Mouse (Mus musculus) 3134 (cell line): Measurements from ENCODE around the gene Igsf8.

Source experiments
- DNase-seq: peaks from one replicate; pipeline ENCODE4 v3.0.0-alpha.2; 2011; ENCODE audit warnings: low spot score; ENCODE audit not compliant: insufficient read length; ENCODE audit errors: extremely low read depth

Gene Igsf8

DNA sequence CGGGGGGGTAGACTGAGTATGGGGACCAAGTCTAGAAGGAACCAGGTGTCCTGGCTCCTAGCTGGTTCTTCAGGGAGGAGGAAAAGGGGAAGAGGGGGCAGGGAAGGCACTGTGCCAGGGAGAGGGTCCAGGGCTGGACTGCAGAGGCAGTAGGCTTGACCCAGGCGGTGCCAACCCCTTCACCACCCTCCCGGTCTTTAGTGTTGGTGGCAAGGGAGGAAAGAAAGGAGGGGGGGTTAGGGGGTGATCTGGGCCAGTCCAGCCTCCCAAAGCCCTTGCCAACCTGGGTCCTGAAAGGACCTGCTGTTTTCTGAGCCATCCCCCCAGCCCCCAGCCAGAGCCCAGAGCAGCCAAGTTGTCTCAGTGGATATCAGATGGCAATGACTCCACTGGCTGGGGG is 81.3 kb downstream of the Igsf8 start:
- no peak for DNase-seq

DNA sequence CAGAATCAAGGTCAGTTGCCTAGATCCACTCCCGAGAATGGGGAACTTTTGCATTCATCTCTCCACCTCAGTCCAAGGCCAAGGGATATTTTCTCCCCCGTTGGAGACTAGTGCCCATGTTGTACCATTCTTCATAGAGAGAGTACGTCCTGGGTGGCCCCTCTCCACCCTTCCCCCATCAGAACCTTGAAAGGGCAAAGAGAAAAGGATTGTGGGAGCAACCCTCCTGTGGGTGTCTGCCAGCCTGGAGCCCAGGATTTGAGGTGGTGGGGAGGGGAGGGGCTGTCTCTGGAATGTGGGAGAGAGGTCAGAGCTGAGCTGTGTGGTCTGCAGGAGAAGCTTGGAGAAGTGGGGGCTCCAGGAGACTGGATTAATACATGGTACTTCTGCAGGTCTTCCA is 82.5 kb downstream of the Igsf8 start:
- no peak for DNase-seq

DNA sequence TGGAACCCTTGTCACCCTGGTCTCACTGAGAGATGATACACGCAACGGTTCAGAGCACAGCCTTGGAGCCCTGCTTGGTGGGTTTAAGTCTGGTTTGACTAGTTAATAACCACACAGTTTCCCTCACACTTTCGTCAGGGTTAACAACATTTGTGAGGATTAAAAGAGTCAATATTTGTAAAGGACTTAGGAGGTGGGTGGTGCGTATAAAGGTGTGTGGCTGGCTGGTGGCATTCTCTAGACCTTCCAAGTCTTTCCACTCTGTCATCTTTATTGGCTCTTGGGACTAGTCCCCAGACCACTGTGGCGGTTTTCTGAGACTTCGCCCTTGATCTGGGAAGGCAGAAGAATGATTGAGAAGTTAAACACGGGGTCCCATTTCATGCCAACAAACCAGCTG is 83.4 kb downstream of the Igsf8 start:
- no peak for DNase-seq

GRCm38 (mm10) chr1:172346707-172347106 is 85.3 kb downstream of the Igsf8 start:
- DNase-seq = no peak

DNA sequence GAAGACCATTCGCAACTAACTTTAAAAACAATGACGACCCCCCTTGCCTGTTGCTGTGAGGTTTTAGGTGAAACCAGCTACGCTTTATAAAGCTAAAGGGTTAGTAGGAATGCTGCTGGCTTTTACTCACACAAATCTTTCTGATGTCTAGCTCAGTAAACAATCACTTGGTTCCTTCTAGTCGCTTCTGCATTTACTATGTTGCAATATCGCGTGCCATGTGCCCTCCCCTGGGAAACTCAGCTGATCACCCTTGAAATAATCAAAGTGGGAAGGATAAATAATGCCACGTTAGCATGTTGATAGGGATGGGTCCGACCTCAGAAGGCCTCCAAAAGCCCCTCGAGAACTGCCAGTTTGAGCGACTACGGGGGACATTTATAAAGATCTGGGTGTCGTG is 85.9 kb downstream of the Igsf8 start:
- no peak for DNase-seq

DNA sequence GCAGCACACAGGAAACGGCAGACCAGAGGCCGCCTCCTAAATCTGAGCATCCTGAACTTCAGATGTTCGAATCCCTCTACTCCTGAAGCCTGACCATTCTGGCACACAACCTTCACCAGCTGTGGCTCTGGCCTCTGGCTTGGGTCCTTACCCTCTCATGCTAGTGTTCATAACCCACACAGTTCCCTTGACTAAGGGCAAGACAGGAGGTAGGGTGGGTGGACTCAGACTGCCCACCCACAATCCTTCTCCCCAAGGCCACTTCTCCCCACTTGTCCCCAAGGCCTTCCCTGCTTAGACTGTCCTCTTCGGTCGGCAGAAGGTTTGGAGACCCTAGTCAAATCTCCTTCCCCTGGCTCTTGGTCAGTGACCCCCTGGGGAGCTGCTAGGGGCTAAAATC is 88.1 kb downstream of the Igsf8 start:
- DNase-seq = no peak

DNA sequence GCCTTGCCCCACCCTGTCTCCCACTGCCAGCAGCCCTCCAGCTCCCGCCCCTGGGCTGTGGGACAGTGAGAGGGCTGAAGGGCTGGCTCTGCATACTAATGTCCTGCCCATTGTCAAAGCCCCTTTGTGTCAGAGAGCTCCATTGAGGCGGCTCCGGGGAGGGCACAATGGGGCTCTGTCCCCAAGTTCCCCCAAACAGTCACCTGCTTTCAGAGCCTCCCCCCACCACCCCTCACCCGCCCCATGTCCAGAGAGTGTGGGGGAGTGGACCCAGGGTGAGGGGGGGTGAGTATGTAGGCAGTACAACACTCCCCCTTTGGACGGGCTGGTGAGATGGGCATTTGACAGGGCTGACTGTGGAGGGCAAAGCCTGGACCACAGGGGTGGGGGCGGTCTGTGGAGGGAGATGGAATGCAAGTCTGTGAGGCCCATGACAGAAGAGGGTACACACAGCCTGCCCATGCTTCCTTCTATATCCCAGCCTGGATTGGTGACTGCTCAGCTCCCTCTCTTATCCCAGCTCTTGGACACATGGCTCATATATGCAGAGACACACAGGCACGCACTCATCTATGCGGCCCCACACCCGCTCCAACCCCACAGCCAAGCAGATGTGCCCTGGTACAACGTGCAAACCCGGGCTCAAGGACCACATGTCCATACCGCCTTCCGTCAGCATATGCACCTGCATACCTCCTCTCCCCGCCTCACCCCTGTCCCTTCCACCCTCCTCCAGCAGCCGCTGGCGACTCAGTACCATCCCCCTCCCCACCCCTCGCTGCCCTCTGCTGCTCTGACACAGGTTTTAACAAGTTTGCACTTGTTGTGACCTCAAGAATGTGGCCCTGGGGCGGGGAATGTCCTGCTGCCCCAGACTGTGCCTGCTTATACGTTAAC is 88.7 kb downstream of the Igsf8 start:
- DNase-seq = peak; percentile 13

DNA sequence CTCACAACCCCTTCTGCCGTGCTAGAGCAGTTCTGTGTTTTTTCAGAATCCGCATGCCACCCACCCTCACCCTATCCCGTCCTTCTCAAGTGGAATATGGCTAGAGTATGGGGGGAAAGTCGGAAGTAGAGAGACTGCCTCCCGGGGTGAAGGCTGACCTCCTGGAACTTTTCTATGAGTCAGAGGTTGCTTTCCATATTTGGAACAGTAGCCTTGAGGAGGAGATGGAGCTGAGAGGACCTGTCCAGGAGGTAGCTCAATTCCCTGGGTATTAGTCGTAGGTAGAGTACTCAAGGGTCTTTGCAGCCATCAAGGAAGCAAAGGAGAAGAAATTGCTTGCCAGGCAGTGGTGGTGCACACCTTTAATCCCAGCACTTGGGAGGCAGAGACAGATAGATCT is 90.6 kb downstream of the Igsf8 start:
- DNase-seq = no peak

DNA sequence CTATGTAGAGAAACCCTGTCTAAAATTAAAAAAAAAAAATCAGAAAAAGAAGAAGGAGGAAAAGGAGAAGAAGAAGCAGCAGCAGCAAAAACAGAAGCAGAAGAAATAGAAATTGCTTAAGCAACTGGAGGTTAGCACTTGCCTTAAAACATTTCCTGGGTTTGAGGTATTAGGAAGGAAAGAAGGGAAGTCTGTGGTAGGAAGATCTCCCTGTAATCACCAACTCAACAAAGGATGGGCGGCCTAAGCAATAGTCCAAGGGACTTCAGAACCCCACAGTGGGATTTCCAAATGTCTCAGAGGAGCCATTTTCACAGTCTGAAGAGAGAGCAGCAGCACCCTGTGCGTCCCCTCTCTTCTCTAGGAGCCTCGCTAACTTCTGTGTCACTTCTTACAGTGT is 91.0 kb downstream of the Igsf8 start:
- DNase-seq = no peak

DNA sequence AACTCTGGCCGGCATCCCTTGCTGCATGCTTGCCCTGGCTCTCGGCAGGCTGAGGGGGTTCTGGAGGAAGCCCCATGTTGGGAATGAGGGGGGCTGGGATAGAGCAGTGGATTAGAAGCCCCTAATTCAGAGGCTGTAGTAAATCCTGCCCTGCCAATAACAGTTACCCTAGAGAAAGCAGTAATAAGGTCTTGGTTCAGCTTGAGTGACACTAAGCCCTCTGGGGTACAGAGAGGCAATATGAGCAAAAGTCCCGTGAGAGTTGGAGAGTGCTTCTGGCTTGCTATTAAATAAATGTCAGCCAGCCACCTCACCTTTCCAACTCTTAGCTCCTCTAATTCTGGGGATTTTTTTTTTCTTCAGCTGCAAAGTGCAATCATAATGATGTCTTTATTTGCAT is 93.9 kb downstream of the Igsf8 start:
- DNase-seq = no peak

- peak; percentile 22 for DNase-seq
Measured at GRCm38 (mm10) chr1:172357550-172357949, 96.1 kb downstream of the Igsf8 start.

DNA sequence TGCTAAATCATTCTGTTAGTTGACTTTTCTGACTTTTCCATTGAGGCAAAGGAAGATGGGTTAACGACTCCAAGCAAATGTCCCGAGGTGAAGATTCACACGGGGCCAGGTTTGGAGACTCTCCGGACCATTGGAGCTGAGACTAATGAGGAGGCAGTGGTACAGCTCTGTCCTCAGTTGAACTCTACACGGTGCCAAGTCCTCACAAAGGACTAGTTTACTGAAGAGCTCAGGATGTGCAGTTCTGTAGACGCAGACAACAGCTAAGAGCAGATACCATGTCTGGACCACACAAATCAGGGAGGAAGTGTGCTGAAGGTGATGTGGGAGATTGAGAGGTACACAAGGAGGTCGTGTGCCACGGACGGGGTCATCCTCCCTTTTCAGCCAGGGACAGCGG is 96.9 kb downstream of the Igsf8 start:
- DNase-seq = no peak

- DNase-seq = peak; percentile 22
Measured at GRCm38 (mm10) chr1:172364684-172365083, 103.2 kb downstream of the Igsf8 start.

DNA sequence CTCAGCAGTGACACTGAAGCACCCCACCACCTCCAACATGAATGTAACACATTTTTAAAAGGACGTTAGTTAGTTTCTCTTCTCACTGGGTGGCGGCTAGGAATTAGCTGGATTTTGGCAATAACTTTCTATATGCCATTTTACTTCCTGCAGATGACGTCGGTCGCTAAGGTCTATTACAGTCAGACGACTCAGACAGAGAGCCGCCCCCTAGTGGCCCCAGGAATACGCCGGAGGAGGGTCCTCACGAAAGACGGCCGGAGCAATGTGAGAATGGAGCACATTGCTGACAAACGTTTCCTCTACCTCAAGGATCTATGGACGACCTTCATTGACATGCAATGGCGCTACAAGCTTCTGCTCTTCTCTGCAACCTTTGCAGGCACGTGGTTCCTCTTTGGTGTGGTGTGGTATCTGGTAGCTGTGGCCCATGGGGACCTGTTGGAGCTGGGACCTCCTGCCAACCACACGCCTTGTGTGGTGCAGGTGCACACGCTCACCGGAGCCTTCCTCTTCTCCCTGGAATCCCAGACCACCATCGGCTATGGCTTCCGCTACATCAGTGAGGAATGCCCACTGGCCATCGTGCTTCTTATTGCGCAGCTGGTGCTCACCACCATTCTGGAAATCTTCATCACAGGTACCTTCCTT is 107.5 kb downstream of the Igsf8 start:
- no peak for DNase-seq
